ENCODE assay signal across 8 mouse cellular contexts in the genomic region with DNA sequence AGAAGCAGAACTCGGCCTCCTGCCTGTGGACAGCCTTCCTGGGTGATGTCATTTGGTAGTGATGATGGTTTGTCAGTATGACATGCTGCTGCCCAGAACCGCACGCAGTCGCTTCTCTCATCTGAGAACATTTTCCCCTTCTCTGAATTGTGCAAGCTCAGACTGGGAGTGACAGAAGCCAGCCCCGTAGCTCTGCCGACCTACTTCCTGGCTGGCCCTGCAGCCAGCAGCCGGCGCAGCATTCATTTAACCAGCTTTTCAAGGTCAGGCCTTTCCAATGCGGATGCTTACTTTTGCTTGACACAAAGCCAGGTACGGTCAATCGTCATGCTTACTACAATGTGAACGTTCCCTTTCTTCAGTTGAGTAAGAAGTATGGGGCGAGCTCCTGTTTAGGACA.
DNase-seq lines count a peak whose midpoint lies in the region; ATAC-seq and TF ChIP-seq lines count a peak whose summit lies in the region.
"Had no signal": no experiment of that assay in that cellular context is flagged by ENCODE, and none has a peak within 500 bp of the region (broad histone marks: within the 10 kb centered on the region; RNA-seq: fewer than 3 reads in every experiment).

No protein-coding gene starts in this region.

- H3K27me3 ChIP-seq in embryonic facial prominence, embryonic 12.5 days: no peaks in the 10 kb centered on the region
- H3K27me3 ChIP-seq in hindbrain, postnatal 0 days (ENCODE audit: insufficient read depth, low read length): no peaks in the 10 kb centered on the region

- H3K9ac ChIP-seq in embryonic facial prominence, embryonic 12.5 days: no peak overlapping the region
- no peak overlapping the region for H3K9ac ChIP-seq in hindbrain, postnatal 0 days (replicated peaks; ENCODE audit: low read length)
- H3K9ac ChIP-seq: midbrain, embryonic 12.5 days had no signal

- peaks cover 27% of the 10 kb centered on the region for H3K4me1 ChIP-seq in embryonic facial prominence, embryonic 12.5 days
- H3K4me1 ChIP-seq in hindbrain, postnatal 0 days (ENCODE audit: insufficient read depth, low read length): 0 out of 2 replicates have a peak, but pooled peaks cover 4% of the 10 kb centered on the region

- H3K36me3 ChIP-seq in embryonic facial prominence, embryonic 12.5 days: no peaks in the 10 kb centered on the region
- H3K36me3 ChIP-seq in hindbrain, postnatal 0 days (ENCODE audit: insufficient read depth, low read length): no peaks in the 10 kb centered on the region
- H3K36me3 ChIP-seq: midbrain, embryonic 12.5 days had no signal

- peak in 1 of 2 experiments; percentile 15 for DNase-seq in layer of hippocampus, adult 2 months (ENCODE audit: low spot score in 2 of 2)
- DNase-seq in layer of hippocampus, postnatal 10 days (ENCODE audit: low spot score in 2 of 2): no peak
- peak; percentile 63 to 65 for DNase-seq in heart, postnatal 10 days
- peak; percentile 34 to 37 for DNase-seq in right cerebral cortex, postnatal 10 days (ENCODE audit: low spot score in 2 of 2)
- no peak for DNase-seq in urinary bladder, adult 2 months (ENCODE audit: low spot score)
- no peak for DNase-seq in hindbrain, postnatal 0 days (ENCODE audit: low spot score)

- no peak for ATAC-seq in embryonic facial prominence, embryonic 12.5 days (ENCODE audit: insufficient number of reproducible peaks, insufficient read depth, low FRiP score, low TSS enrichment)
- ATAC-seq in hindbrain, postnatal 0 days: no peak

- intact Hi-C loops in heart, postnatal 10 days (cut with DNase I): loop anchor here (5.0 kb wide), 1 partner anchor 61 kb away; no protein-coding TSS in a partner anchor

- no peak overlapping the region for H3K4me2 ChIP-seq in embryonic facial prominence, embryonic 12.5 days (replicated peaks)
- no peak overlapping the region for H3K4me2 ChIP-seq in hindbrain, postnatal 0 days (ENCODE audit: low read depth, low read length)
- H3K4me2 ChIP-seq: midbrain, embryonic 12.5 days had no signal

- no peaks in the 10 kb centered on the region for H3K9me3 ChIP-seq in embryonic facial prominence, embryonic 12.5 days
- H3K9me3 ChIP-seq in hindbrain, postnatal 0 days (ENCODE audit: low read length): no peaks in the 10 kb centered on the region
- H3K9me3 ChIP-seq: midbrain, embryonic 12.5 days had no signal

- WGBS in embryonic facial prominence, embryonic 12.5 days: 50% methylated on average over 13 of the region's 13 CpGs
- 59% methylated on average over 13 of the region's 13 CpGs for WGBS in hindbrain, postnatal 0 days

- peak overlapping the region; percentile 41 for H3K4me3 ChIP-seq in layer of hippocampus, adult 2 months
- no peak overlapping the region for H3K4me3 ChIP-seq in embryonic facial prominence, embryonic 12.5 days
- no peak overlapping the region for H3K4me3 ChIP-seq in hindbrain, postnatal 0 days (ENCODE audit: low read length)
- H3K4me3 ChIP-seq: midbrain, embryonic 12.5 days had no signal

- no peak for TF ChIP-seq CTCF in layer of hippocampus, adult 2 months (conservative IDR thresholded peaks at IDR 0.05)
- TF ChIP-seq CTCF in hindbrain, postnatal 0 days (IDR thresholded peaks at IDR 0.05; ENCODE audit: low read depth): no peak

- H3K27ac ChIP-seq in layer of hippocampus, adult 2 months: peak overlapping the region; percentile 73
- H3K27ac ChIP-seq in embryonic facial prominence, embryonic 12.5 days: 0 out of 2 replicates have a peak overlapping the region, but pooled peaks have one; percentile 54
- H3K27ac ChIP-seq in hindbrain, postnatal 0 days: no peak overlapping the region
- H3K27ac ChIP-seq: midbrain, embryonic 12.5 days had no signal

Comparison
In these comparisons a context has a peak if more than half of its experiments do, and no peak if none do; other contexts are left out.
1. DNase-seq: peak in heart, postnatal 10 days (2 of 2) and right cerebral cortex, postnatal 10 days (2 of 2); none in layer of hippocampus, postnatal 10 days (0 of 2), urinary bladder, adult 2 months (single experiment) and hindbrain, postnatal 0 days (single experiment).